Mouse (Mus musculus) cerebellum, adult (tissue): ENCODE measurements around the gene Fgf13.

ENCODE experiments used
- ATAC-seq: cut with Nextera tagmentation; 2 replicates; pipeline ENCODE4 v1.9.2; 2017; ENCODE audit warnings: mild to moderate bottlenecking, moderate library complexity, mixed read lengths; ENCODE audit not compliant: insufficient number of reproducible peaks, low FRiP score, low TSS enrichment

Fgf13 gene

GRCm38 (mm10) chrX:59567695-59568431 is at the start of gene Fgf13:
Gene Fgf13 (minus strand): TSS chrX:59568071.
- ATAC-seq, result peak; percentile 38; the same call in 1 of the 2 replicates

GRCm38 (mm10) chrX:59606535-59606934 is 38.7 kb upstream of the Fgf13 start:
- no peak for ATAC-seq

GRCm38 (mm10) chrX:59589050-59589449 is 21.2 kb upstream of the Fgf13 start:
- ATAC-seq, result no peak

- ATAC-seq, result no peak
Measured at GRCm38 (mm10) chrX:59585508-59586186, 17.8 kb upstream of the Fgf13 start.

- ATAC-seq, result no peak
Measured at GRCm38 (mm10) chrX:59584034-59584433, 16.2 kb upstream of the Fgf13 start.

- peak; percentile 63 for ATAC-seq
Measured at GRCm38 (mm10) chrX:59566826-59567694, 811 bp downstream of the Fgf13 start.

GRCm38 (mm10) chrX:59566017-59566679 is 1.7 kb downstream of the Fgf13 start:
- ATAC-seq, result peak; percentile 56

GRCm38 (mm10) chrX:59547931-59548330 is 19.9 kb downstream of the Fgf13 start:
- no peak for ATAC-seq

GRCm38 (mm10) chrX:59508273-59508672 is 59.6 kb downstream of the Fgf13 start:
- ATAC-seq, result no peak

GRCm38 (mm10) chrX:59493388-59493787 is 74.5 kb downstream of the Fgf13 start:
- no peak for ATAC-seq

GRCm38 (mm10) chrX:59485426-59485825 is 82.4 kb downstream of the Fgf13 start:
- no peak for ATAC-seq

- peak; percentile 58; the same call in 1 of the 2 replicates for ATAC-seq
Measured at GRCm38 (mm10) chrX:59402596-59403285, 165.1 kb downstream of the Fgf13 start.

GRCm38 (mm10) chrX:59290916-59291411 is 276.9 kb downstream of the Fgf13 start:
- peak; percentile 36; the same call in 1 of the 2 replicates for ATAC-seq

- no peak for ATAC-seq
Measured at GRCm38 (mm10) chrX:59251576-59251975, 316.3 kb downstream of the Fgf13 start.

- no peak for ATAC-seq
Measured at GRCm38 (mm10) chrX:59243752-59244151, 324.1 kb downstream of the Fgf13 start.

GRCm38 (mm10) chrX:59243176-59243575 is 324.7 kb downstream of the Fgf13 start:
- ATAC-seq, result no peak

GRCm38 (mm10) chrX:59241460-59241747 is 326.5 kb downstream of the Fgf13 start:
- ATAC-seq, result no peak

GRCm38 (mm10) chrX:59240683-59241459 is 327.0 kb downstream of the Fgf13 start:
- no peak for ATAC-seq

GRCm38 (mm10) chrX:59220675-59221074 is 347.2 kb downstream of the Fgf13 start:
- ATAC-seq, result no peak
